Mouse (Mus musculus): ENCODE data around the gene Mesd. TPM values are rescaled to one million over a fixed set of nuclear protein-coding genes. Genes with fewer than 3 reads are reported as not detected.

Gene Mesd
- 10 to 100 TPM; 71.5 to 75.5 TPM for total RNA-seq (2021)
- long read RNA-seq, full-length matches to known transcripts, result 76 of 85 reads
- long read RNA-seq, partial matches to known transcripts, result 2 of 85 reads
- long read RNA-seq, other reads (novel, unspliced or antisense), result 7 of 85 reads

GRCm38 (mm10) chr7:83884021-83884658, at the start of gene Mesd, which contains the start of gene Tlnrd1:
Gene Mesd (plus strand): TSS chr7:83884466.
Gene Tlnrd1 (minus strand): TSS chr7:83884305.
- DNase-seq (ENCODE audit: low spot score in 2 of 2), result peak; percentile 83 to 88

- DNase-seq (ENCODE audit: low spot score in 2 of 2), result no peak
Observed at GRCm38 (mm10) chr7:83838525-83839224, 45.6 kb upstream of the Mesd start.

- DNase-seq (ENCODE audit: low spot score in 2 of 2), result no peak
Observed at GRCm38 (mm10) chr7:83840076-83840475, 44.2 kb upstream of the Mesd start.

- no peak for DNase-seq (ENCODE audit: low spot score in 2 of 2)
Observed at GRCm38 (mm10) chr7:83842486-83843259, 41.6 kb upstream of the Mesd start.

- DNase-seq (ENCODE audit: low spot score in 2 of 2), result no peak
Observed at GRCm38 (mm10) chr7:83844807-83845206, 39.5 kb upstream of the Mesd start.

- no peak for DNase-seq (ENCODE audit: low spot score in 2 of 2)
Observed at GRCm38 (mm10) chr7:83847187-83848075, 36.8 kb upstream of the Mesd start.

- DNase-seq (ENCODE audit: low spot score in 2 of 2), result no peak
Observed at GRCm38 (mm10) chr7:83851569-83852380, 32.5 kb upstream of the Mesd start.

GRCm38 (mm10) chr7:83852381-83853380, 31.6 kb upstream of the Mesd start:
- no peak for DNase-seq (ENCODE audit: low spot score in 2 of 2)

- no peak for DNase-seq (ENCODE audit: low spot score in 2 of 2)
Observed at GRCm38 (mm10) chr7:83855203-83855602, 29.1 kb upstream of the Mesd start.

GRCm38 (mm10) chr7:83856353-83857207, 27.7 kb upstream of the Mesd start:
- DNase-seq (ENCODE audit: low spot score in 2 of 2), result no peak

GRCm38 (mm10) chr7:83857208-83857488, 27.1 kb upstream of the Mesd start:
- no peak for DNase-seq (ENCODE audit: low spot score in 2 of 2)

GRCm38 (mm10) chr7:83857921-83858320, 26.3 kb upstream of the Mesd start:
- no peak for DNase-seq (ENCODE audit: low spot score in 2 of 2)

- DNase-seq (ENCODE audit: low spot score in 2 of 2), result no peak
Observed at GRCm38 (mm10) chr7:83859378-83860083, 24.7 kb upstream of the Mesd start.

- DNase-seq (ENCODE audit: low spot score in 2 of 2), result no peak
Observed at GRCm38 (mm10) chr7:83863554-83863953, 20.7 kb upstream of the Mesd start.

- no peak for DNase-seq (ENCODE audit: low spot score in 2 of 2)
Observed at GRCm38 (mm10) chr7:83868200-83868599, 16.1 kb upstream of the Mesd start.

- no peak for DNase-seq (ENCODE audit: low spot score in 2 of 2)
Observed at GRCm38 (mm10) chr7:83869839-83870543, 14.3 kb upstream of the Mesd start.

GRCm38 (mm10) chr7:83877088-83877487, 7.2 kb upstream of the Mesd start:
- DNase-seq (ENCODE audit: low spot score in 2 of 2), result no peak

Measured in layer of hippocampus, postnatal 10 days (tissue).